Mouse (Mus musculus) CD8-positive naive resting alpha-beta T cell, adult 57 days (primary cell): ENCODE measurements around the gene Odf4. TPM values are rescaled to one million over a fixed set of nuclear protein-coding genes. Genes with fewer than 3 reads are reported as not detected.

ENCODE experiments used
- total RNA-seq: library from RNA; stranded (reverse); gene quantifications from one replicate; pipeline ENCODE4 v1.2.4, GENCODE M21; 2023

Gene Odf4
- total RNA-seq: not detected

DNA sequence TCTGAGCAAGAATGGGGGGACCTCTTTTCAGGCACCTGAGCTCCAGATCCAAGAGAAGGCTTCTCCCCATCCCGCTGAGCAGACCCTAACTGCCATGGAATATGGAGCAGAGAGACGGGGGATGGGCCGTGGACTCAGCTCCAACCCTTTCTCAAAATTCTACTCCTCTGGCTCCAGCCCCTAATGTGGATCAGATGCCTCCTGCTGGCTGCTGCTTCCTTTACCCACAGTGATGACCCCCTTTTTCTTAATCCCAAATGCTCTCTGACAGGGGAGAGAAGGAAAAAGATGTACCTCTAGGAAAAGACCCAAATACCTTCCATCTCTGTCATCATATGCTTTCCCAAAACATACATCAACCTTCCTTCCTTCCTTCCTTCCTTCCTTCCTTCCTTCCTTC, at the start of gene Odf4:
Gene Odf4, minus strand, starts transcription at position 101 of the 400 bp plus-strand sequence.

GRCm38 (mm10) chr11:68975085-68975484, 48.2 kb upstream of the Odf4 start, which contains the start of gene Rangrf:
Gene Rangrf (minus strand): TSS chr11:68975185.

GRCm38 (mm10) chr11:68967337-68968282, 40.7 kb upstream of the Odf4 start, which contains the start of gene Slc25a35:
Gene Slc25a35 (plus strand): TSS chr11:68968131.

GRCm38 (mm10) chr11:68957308-68957707, 30.4 kb upstream of the Odf4 start, which contains the start of gene Arhgef15:
Gene Arhgef15 (minus strand): TSS chr11:68957480.

DNA sequence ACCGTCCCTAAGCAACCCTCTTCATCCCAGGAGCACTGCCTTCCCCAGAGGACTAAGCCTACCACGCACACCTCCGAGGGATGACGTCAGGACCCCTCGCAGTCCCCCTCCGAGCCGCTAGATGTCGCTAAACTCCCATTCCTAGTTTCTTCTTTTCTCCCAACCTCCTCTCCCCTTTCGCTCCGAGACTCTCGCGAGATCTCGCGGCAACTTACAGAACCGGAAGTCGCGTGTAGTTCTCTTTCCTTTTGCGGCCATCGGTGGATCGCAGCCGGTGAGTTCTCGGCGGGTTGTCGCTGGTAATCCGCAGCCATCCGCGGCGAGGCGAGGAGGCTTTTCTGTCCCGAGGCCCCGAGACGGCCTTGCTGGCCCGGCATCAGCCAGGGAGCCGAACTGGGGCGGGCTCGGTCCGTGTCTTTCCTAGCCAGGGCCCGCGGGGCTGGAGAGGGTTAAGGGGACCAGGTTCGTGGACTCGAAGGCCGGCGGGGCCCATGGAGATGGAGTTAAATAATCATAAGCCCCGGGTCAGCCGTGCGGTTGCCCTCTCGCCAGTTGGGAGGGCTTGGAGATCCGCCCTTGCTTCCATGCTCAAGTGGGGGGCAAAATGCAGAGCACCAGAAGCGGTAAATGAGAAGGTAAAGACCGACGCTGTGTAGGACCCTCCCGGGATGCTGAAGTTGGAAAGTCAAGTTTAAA, 25.4 kb downstream of the Odf4 start, which contains the start of gene Rpl26:
Gene Rpl26, plus strand, starts transcription at position 233 of the 696 bp plus-strand sequence.

GRCm38 (mm10) chr11:68888253-68888652, 38.6 kb downstream of the Odf4 start, which contains the start of gene Rnf222:
Gene Rnf222 (plus strand): TSS chr11:68888553.

Other genes with a start within 250 kb of the Odf4 start
- 1.5 TPM for gene Myh10, start 235.5 kb downstream of the Odf4 start, total RNA-seq
- gene Ndel1, start 55.2 kb downstream of the Odf4 start, total RNA-seq: 74.7 TPM
- gene Rnf222, start 38.5 kb downstream of the Odf4 start, total RNA-seq: not detected
- gene Rpl26, start 25.5 kb downstream of the Odf4 start, total RNA-seq: 3,156 TPM
- gene Arhgef15, start 30.4 kb upstream of the Odf4 start, total RNA-seq: not detected
- gene Slc25a35, start 41.0 kb upstream of the Odf4 start, total RNA-seq: 1.9 TPM
- gene Rangrf, start 48.1 kb upstream of the Odf4 start, total RNA-seq: 10.7 TPM
- gene Pfas, start 81.4 kb upstream of the Odf4 start, total RNA-seq: 28.8 TPM
- 22.0 TPM for gene Ctc1, start 88.8 kb upstream of the Odf4 start, total RNA-seq
- gene Aurkb, start 118.6 kb upstream of the Odf4 start, total RNA-seq: 1.1 TPM
- 10.6 TPM for gene Borcs6, start 132.6 kb upstream of the Odf4 start, total RNA-seq
- gene Tmem107, start 143.7 kb upstream of the Odf4 start, total RNA-seq: 3.6 TPM
- 328 TPM for gene Vamp2, start 161.4 kb upstream of the Odf4 start, total RNA-seq
- gene Per1, start 168.1 kb upstream of the Odf4 start, total RNA-seq: 415 TPM
- not detected for gene Hes7, start 193.3 kb upstream of the Odf4 start, total RNA-seq
- gene 9130213A22Rik, start 195.5 kb upstream of the Odf4 start, total RNA-seq: not detected
- 0.40 TPM for gene Aloxe3, start 198.8 kb upstream of the Odf4 start, total RNA-seq
- not detected for gene Alox12b, start 229.9 kb upstream of the Odf4 start, total RNA-seq